Mouse (Mus musculus) liver, postnatal 0 days (tissue): ENCODE data around the gene Repin1.

ENCODE experiments used
- CTCF ChIP-seq: sonication (generic); IDR thresholded peaks from 2 replicates; pipeline ENCODE4 v1.5.1; 2016; ENCODE audit warnings: antibody characterized with exemption, low read depth
- EP300 ChIP-seq: IDR thresholded peaks from 2 replicates; pipeline ENCODE4 v1.6.1; 2016; ENCODE audit warnings: antibody characterized with exemption, low read depth, mild to moderate bottlenecking

GRCm38 (mm10) chr6:48581257-48581656, 12.4 kb upstream of the Repin1 start:
- TF ChIP-seq EP300, result no peak
- TF ChIP-seq CTCF, result no peak
